Mouse (Mus musculus): ENCODE measurements around the gene Tiam2.

DNA sequence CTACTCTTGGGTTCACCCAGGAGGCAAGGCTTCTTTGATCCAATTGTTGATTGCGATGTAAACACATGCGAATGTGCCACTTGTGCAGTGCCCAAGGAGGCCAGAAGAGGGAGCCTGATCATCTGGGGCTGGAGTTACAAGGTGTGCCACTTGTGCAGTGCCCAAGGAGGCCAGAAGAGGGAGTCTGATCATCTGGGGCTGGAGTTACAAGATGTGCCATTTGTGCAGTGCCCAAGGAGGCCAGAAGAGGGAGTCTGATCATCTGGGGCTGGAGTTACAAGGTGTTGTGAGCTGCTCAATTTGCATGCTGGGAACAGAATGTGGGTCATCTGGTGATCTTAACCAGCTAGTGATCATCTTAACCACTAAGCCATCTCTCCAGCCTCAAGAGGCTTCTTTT lies 124.7 kb downstream of the Tiam2 start:
- TF ChIP-seq CTCF (IDR thresholded peaks at IDR 0.05; ENCODE audit: control insufficient read depth, insufficient read depth, low read length) (peak; percentile 96), POLR2A (IDR thresholded peaks at IDR 0.05; ENCODE audit: borderline replicate concordance, control insufficient read depth, low read depth, low read length) (no peak)

Data from bone marrow, adult 2 months (tissue).